17 mouse cellular contexts compared by ENCODE assay signal in genomic region chr12:78971649-78972048, GRCm38 (mm10). TPM values are rescaled to one million over a fixed set of nuclear protein-coding genes. Genes with fewer than 3 reads are reported as not detected.
DNase-seq lines count a peak whose midpoint lies in the region; ATAC-seq lines count a peak whose summit lies in the region.
"Had no signal": no experiment of that assay in that cellular context is flagged by ENCODE, and none has a peak within 500 bp of the region (broad histone marks: within the 10 kb centered on the region; RNA-seq: fewer than 3 reads in every experiment).

No protein-coding gene starts in this region.

- H3K36me3 ChIP-seq in forebrain, embryonic 11.5 days (ENCODE audit: control insufficient read depth, insufficient read depth, low read length) = no peaks in the 10 kb centered on the region
- H3K36me3 ChIP-seq: heart, embryonic 15.5 days; limb, embryonic 12.5 days had no signal

- 45% methylated on average over 2 of the region's 2 CpGs for whole genome bisulfite sequencing in forebrain, embryonic 11.5 days

- intact Hi-C loops in gastrocnemius, postnatal 14 days (cut with DNase I; ENCODE audit: low total_unique reads) = no loop called here

- no peaks in the 10 kb centered on the region for H3K27me3 ChIP-seq in forebrain, embryonic 11.5 days (ENCODE audit: control insufficient read depth, insufficient read depth, low read length)
- H3K27me3 ChIP-seq: heart, embryonic 15.5 days; limb, embryonic 12.5 days; neural tube, embryonic 13.5 days had no signal

- H3K27ac ChIP-seq in forebrain, embryonic 11.5 days (ENCODE audit: low read depth, low read length) = no peak overlapping the region
- H3K27ac ChIP-seq: heart, embryonic 15.5 days; limb, embryonic 12.5 days; neural tube, embryonic 13.5 days had no signal

- H3K4me3 ChIP-seq in forebrain, embryonic 11.5 days (ENCODE audit: low read depth, low read length) = no peak overlapping the region
- H3K4me3 ChIP-seq: heart, embryonic 15.5 days; limb, embryonic 12.5 days; neural tube, embryonic 13.5 days had no signal

- no peak overlapping the region for H3K4me2 ChIP-seq in forebrain, embryonic 11.5 days (ENCODE audit: low read depth, low read length, severe bottlenecking)
- H3K4me2 ChIP-seq: heart, embryonic 15.5 days; limb, embryonic 12.5 days; lung, embryonic 14.5 days; midbrain, embryonic 11.5 days; neural tube, embryonic 13.5 days had no signal

- DNase-seq in cerebellum, postnatal 4 days (ENCODE audit: low spot score in 2 of 2) = no peak
- peak; percentile 45 for DNase-seq in ovary, postnatal 36 days (ENCODE audit: low spot score)
- DNase-seq in ovary, postnatal 10 days (ENCODE audit: low spot score) = no peak
- peak; percentile 27 for DNase-seq in gastrocnemius, postnatal 14 days
- no peak for DNase-seq in forebrain, embryonic 11.5 days (ENCODE audit: low spot score)
- no peak for DNase-seq in lung, postnatal 25 days (ENCODE audit: low spot score)
- DNase-seq: embryo, embryonic 11 days; kidney, adult 8-10 months; lung, embryonic 14.5 days; right cerebral cortex, postnatal 14 days had no signal

- H3K4me1 ChIP-seq in forebrain, embryonic 11.5 days (replicated peaks; ENCODE audit: control insufficient read depth, insufficient read depth, low read length) = no peaks in the 10 kb centered on the region
- H3K4me1 ChIP-seq: heart, embryonic 15.5 days; limb, embryonic 12.5 days; neural tube, embryonic 13.5 days had no signal

- no peaks in the 10 kb centered on the region for H3K9me3 ChIP-seq in forebrain, embryonic 11.5 days (ENCODE audit: control insufficient read depth, low read length)
- H3K9me3 ChIP-seq: heart, embryonic 15.5 days; limb, embryonic 12.5 days; neural tube, embryonic 13.5 days had no signal

- peak; percentile 63; the same call in 1 of the 2 replicates for ATAC-seq in cerebellum, adult (ENCODE audit: insufficient number of reproducible peaks, low FRiP score, low TSS enrichment)
- no peak for ATAC-seq in forebrain, embryonic 11.5 days (replicated peaks; ENCODE audit: low FRiP score)
- no peak for ATAC-seq in erythroid progenitor cell, adult 5-6 weeks (replicated peaks; ENCODE audit: low FRiP score, poor library complexity, severe bottlenecking)
- ATAC-seq: forebrain, embryonic 14.5 days had no signal

- no peak overlapping the region for H3K9ac ChIP-seq in forebrain, embryonic 11.5 days (ENCODE audit: low read length)
- H3K9ac ChIP-seq: heart, embryonic 15.5 days; limb, embryonic 12.5 days; lung, embryonic 14.5 days; neural tube, embryonic 13.5 days had no signal

RNA-seq across cellular contexts. Expression of gene Tmem229b, which starts 35.8 kb away (rescaled TPM):
- total RNA-seq in gastrocnemius, postnatal 14 days (2021) = 10 to 100 TPM; 11.8 to 16.7 TPM
- polyA plus RNA-seq in forebrain, embryonic 11.5 days (2014; fragmentation: Nextera tagmentation; extraction: Ambion mirVana) = 7.3 and 7.9 TPM in 2 replicates
- total RNA-seq in erythroid progenitor cell, adult 5-6 weeks (2015; ENCODE audit: low replicate concordance) = 10.1 and 13.0 TPM in 2 replicates
- total RNA-seq in erythroid progenitor cell, adult 5-6 weeks (2017; ENCODE audit: low replicate concordance) = 3.9 and 4.5 TPM in 2 replicates

RNA-seq across cellular contexts. Expression of gene Plekhh1, which starts 57.3 kb away (rescaled TPM):
- total RNA-seq in gastrocnemius, postnatal 14 days (2021) = 1 to 10 TPM; 2.2 to 2.5 TPM
- 6.9 and 8.4 TPM in 2 replicates for polyA plus RNA-seq in forebrain, embryonic 11.5 days (2014; fragmentation: Nextera tagmentation; extraction: Ambion mirVana)
- total RNA-seq in erythroid progenitor cell, adult 5-6 weeks (2015; ENCODE audit: low replicate concordance) = not detected in 2 replicates
- total RNA-seq in erythroid progenitor cell, adult 5-6 weeks (2017; ENCODE audit: low replicate concordance) = 0.83 TPM in 1 of 2 replicates, not detected in the other

Comparison
In these comparisons a context has a peak if more than half of its experiments do, and no peak if none do; other contexts are left out.
1. DNase-seq: peak in ovary, postnatal 36 days (single experiment) and gastrocnemius, postnatal 14 days (single experiment); none in cerebellum, postnatal 4 days (0 of 2), ovary, postnatal 10 days (single experiment), forebrain, embryonic 11.5 days (single experiment) and lung, postnatal 25 days (single experiment).